Mouse (Mus musculus): ENCODE results near the gene Trem2. TPM values are rescaled to one million over a fixed set of nuclear protein-coding genes. Genes with fewer than 3 reads are reported as not detected.

Trem2 gene
- polyA plus RNA-seq, 1 experiment from 2014 or later, result 3.0 TPM

- H3K27ac ChIP-seq (ENCODE audit: low read length), result no peak overlapping the region
- no peak overlapping the region for H3K9ac ChIP-seq (ENCODE audit: low read depth, low read length)
- ATAC-seq (ENCODE audit: low read depth), result no peak
- no peaks in the 10 kb centered on the region for H3K27me3 ChIP-seq (ENCODE audit: control insufficient read depth, insufficient read depth, low read depth, low read length)
- H3K36me3 ChIP-seq (ENCODE audit: control insufficient read depth, insufficient read depth), result no peaks in the 10 kb centered on the region
- no peak overlapping the region for H3K4me2 ChIP-seq (ENCODE audit: low read depth, low read length)
- no peaks in the 10 kb centered on the region for H3K4me1 ChIP-seq (ENCODE audit: control insufficient read depth, low read depth, low read length)
- no peaks in the 10 kb centered on the region for H3K9me3 ChIP-seq (replicated peaks; ENCODE audit: control insufficient read depth, low read length)
- 74% methylated on average over 8 of the region's 8 CpGs for WGBS (ENCODE audit: insufficient replicate concordance)
- H3K4me3 ChIP-seq (ENCODE audit: low read depth, low read length), result no peak overlapping the region
These were observed 26.8 kb downstream of the Trem2 start for GRCm38 (mm10) chr17:48372987-48373386.

- Histone ChIP-seq H3K36me3 (ENCODE audit: control insufficient read depth, insufficient read depth) (no peaks in the 10 kb centered on the region), H3K4me1 (ENCODE audit: control insufficient read depth, low read depth, low read length) (no peaks in the 10 kb centered on the region), H3K27ac (ENCODE audit: low read length) (no peak overlapping the region), H3K9ac (ENCODE audit: low read depth, low read length) (no peak overlapping the region), H3K27me3 (ENCODE audit: control insufficient read depth, insufficient read depth, low read depth, low read length) (no peaks in the 10 kb centered on the region), H3K4me2 (ENCODE audit: low read depth, low read length) (no peak overlapping the region), H3K4me3 (ENCODE audit: low read depth, low read length) (no peak overlapping the region), H3K9me3 (replicated peaks; ENCODE audit: control insufficient read depth, low read length) (no peaks in the 10 kb centered on the region)
- ATAC-seq (ENCODE audit: low read depth), result no peak
- 71% methylated on average over 1 of the region's 1 CpGs for WGBS (ENCODE audit: insufficient replicate concordance)
These were observed 29.9 kb downstream of the Trem2 start for GRCm38 (mm10) chr17:48376102-48376501.

GRCm38 (mm10) chr17:48379050-48379449 is 32.8 kb downstream of the Trem2 start:
- H3K9ac ChIP-seq (ENCODE audit: low read depth, low read length), result no peak overlapping the region
- H3K27ac ChIP-seq (ENCODE audit: low read length), result no peak overlapping the region
- H3K4me3 ChIP-seq (ENCODE audit: low read depth, low read length), result no peak overlapping the region
- no peak overlapping the region for H3K4me2 ChIP-seq (ENCODE audit: low read depth, low read length)
- ATAC-seq (ENCODE audit: low read depth), result no peak
- H3K36me3 ChIP-seq (ENCODE audit: control insufficient read depth, insufficient read depth), result no peaks in the 10 kb centered on the region
- no peaks in the 10 kb centered on the region for H3K4me1 ChIP-seq (ENCODE audit: control insufficient read depth, low read depth, low read length)
- H3K9me3 ChIP-seq (replicated peaks; ENCODE audit: control insufficient read depth, low read length), result no peaks in the 10 kb centered on the region
- H3K27me3 ChIP-seq (ENCODE audit: control insufficient read depth, insufficient read depth, low read depth, low read length), result no peaks in the 10 kb centered on the region

GRCm38 (mm10) chr17:48385786-48386461 is 39.7 kb downstream of the Trem2 start:
- Histone ChIP-seq H3K27ac (ENCODE audit: low read length) (no peak overlapping the region), H3K36me3 (ENCODE audit: control insufficient read depth, insufficient read depth) (peaks cover 45% of the 10 kb centered on the region), H3K4me3 (ENCODE audit: low read depth, low read length) (no peak overlapping the region), H3K9ac (ENCODE audit: low read depth, low read length) (no peak overlapping the region), H3K4me1 (ENCODE audit: control insufficient read depth, low read depth, low read length) (no peaks in the 10 kb centered on the region; the same call in 1 of the 2 replicates), H3K9me3 (replicated peaks; ENCODE audit: control insufficient read depth, low read length) (no peaks in the 10 kb centered on the region), H3K27me3 (ENCODE audit: control insufficient read depth, insufficient read depth, low read depth, low read length) (no peaks in the 10 kb centered on the region), H3K4me2 (ENCODE audit: low read depth, low read length) (no peak overlapping the region)
- WGBS (ENCODE audit: insufficient replicate concordance), result 22% methylated on average over 2 of the region's 2 CpGs
- ATAC-seq (ENCODE audit: low read depth), result no peak

- no peak overlapping the region for H3K4me3 ChIP-seq (ENCODE audit: low read depth, low read length)
- no peaks in the 10 kb centered on the region; the same call in 1 of the 2 replicates for H3K4me1 ChIP-seq (ENCODE audit: control insufficient read depth, low read depth, low read length)
- H3K27me3 ChIP-seq (ENCODE audit: control insufficient read depth, insufficient read depth, low read depth, low read length), result no peaks in the 10 kb centered on the region
- peaks cover 73% of the 10 kb centered on the region for H3K36me3 ChIP-seq (ENCODE audit: control insufficient read depth, insufficient read depth)
- no peak overlapping the region for H3K4me2 ChIP-seq (ENCODE audit: low read depth, low read length)
- H3K27ac ChIP-seq (ENCODE audit: low read length), result no peak overlapping the region
- ATAC-seq (ENCODE audit: low read depth), result no peak
- no peak overlapping the region for H3K9ac ChIP-seq (ENCODE audit: low read depth, low read length)
- WGBS (ENCODE audit: insufficient replicate concordance), result 70% methylated on average over 2 of the region's 2 CpGs
- H3K9me3 ChIP-seq (replicated peaks; ENCODE audit: control insufficient read depth, low read length), result no peaks in the 10 kb centered on the region
These were observed 42.5 kb downstream of the Trem2 start for GRCm38 (mm10) chr17:48388666-48389065.

- Histone ChIP-seq H3K4me2 (ENCODE audit: low read depth, low read length) (no peak overlapping the region), H3K36me3 (ENCODE audit: control insufficient read depth, insufficient read depth) (peaks cover 80% of the 10 kb centered on the region), H3K9ac (ENCODE audit: low read depth, low read length) (no peak overlapping the region), H3K27me3 (ENCODE audit: control insufficient read depth, insufficient read depth, low read depth, low read length) (no peaks in the 10 kb centered on the region), H3K4me1 (ENCODE audit: control insufficient read depth, low read depth, low read length) (no peaks in the 10 kb centered on the region; the same call in 1 of the 2 replicates), H3K9me3 (replicated peaks; ENCODE audit: control insufficient read depth, low read length) (no peaks in the 10 kb centered on the region), H3K27ac (ENCODE audit: low read length) (no peak overlapping the region), H3K4me3 (ENCODE audit: low read depth, low read length) (no peak overlapping the region)
- no peak for ATAC-seq (ENCODE audit: low read depth)
- 55% methylated on average over 5 of the region's 5 CpGs for WGBS (ENCODE audit: insufficient replicate concordance)
These were observed 43.2 kb downstream of the Trem2 start for GRCm38 (mm10) chr17:48389442-48389841.

GRCm38 (mm10) chr17:48391446-48391845 is 45.2 kb downstream of the Trem2 start:
- Histone ChIP-seq H3K9me3 (replicated peaks; ENCODE audit: control insufficient read depth, low read length) (no peaks in the 10 kb centered on the region), H3K27me3 (ENCODE audit: control insufficient read depth, insufficient read depth, low read depth, low read length) (no peaks in the 10 kb centered on the region), H3K36me3 (ENCODE audit: control insufficient read depth, insufficient read depth) (peaks cover 89% of the 10 kb centered on the region), H3K4me1 (ENCODE audit: control insufficient read depth, low read depth, low read length) (no peaks in the 10 kb centered on the region), H3K4me2 (ENCODE audit: low read depth, low read length) (no peak overlapping the region), H3K27ac (ENCODE audit: low read length) (no peak overlapping the region), H3K9ac (ENCODE audit: low read depth, low read length) (no peak overlapping the region), H3K4me3 (ENCODE audit: low read depth, low read length) (no peak overlapping the region)
- WGBS (ENCODE audit: insufficient replicate concordance), result 92% methylated on average over 5 of the region's 5 CpGs
- no peak for ATAC-seq (ENCODE audit: low read depth)

- no peak for ATAC-seq (ENCODE audit: low read depth)
- no peak overlapping the region for H3K9ac ChIP-seq (ENCODE audit: low read depth, low read length)
- H3K4me1 ChIP-seq (ENCODE audit: control insufficient read depth, low read depth, low read length), result no peaks in the 10 kb centered on the region
- no peak overlapping the region for H3K4me2 ChIP-seq (ENCODE audit: low read depth, low read length)
- no peak overlapping the region for H3K27ac ChIP-seq (ENCODE audit: low read length)
- H3K4me3 ChIP-seq (ENCODE audit: low read depth, low read length), result no peak overlapping the region
- H3K9me3 ChIP-seq (replicated peaks; ENCODE audit: control insufficient read depth, low read length), result no peaks in the 10 kb centered on the region
- peaks cover 83% of the 10 kb centered on the region for H3K36me3 ChIP-seq (ENCODE audit: control insufficient read depth, insufficient read depth)
- 86% methylated on average over 3 of the region's 3 CpGs for WGBS (ENCODE audit: insufficient replicate concordance)
- no peaks in the 10 kb centered on the region for H3K27me3 ChIP-seq (ENCODE audit: control insufficient read depth, insufficient read depth, low read depth, low read length)
These were observed 46.4 kb downstream of the Trem2 start for GRCm38 (mm10) chr17:48392616-48393015.

GRCm38 (mm10) chr17:48401710-48402109 is 55.5 kb downstream of the Trem2 start:
- Histone ChIP-seq H3K4me1 (ENCODE audit: control insufficient read depth, low read depth, low read length) (peaks cover 22% of the 10 kb centered on the region), H3K27ac (ENCODE audit: low read length) (no peak overlapping the region), H3K4me3 (ENCODE audit: low read depth, low read length) (no peak overlapping the region), H3K9ac (ENCODE audit: low read depth, low read length) (no peak overlapping the region), H3K27me3 (ENCODE audit: control insufficient read depth, insufficient read depth, low read depth, low read length) (no peaks in the 10 kb centered on the region), H3K9me3 (replicated peaks; ENCODE audit: control insufficient read depth, low read length) (no peaks in the 10 kb centered on the region), H3K36me3 (ENCODE audit: control insufficient read depth, insufficient read depth) (peaks cover 26% of the 10 kb centered on the region), H3K4me2 (ENCODE audit: low read depth, low read length) (no peak overlapping the region)
- no peak for ATAC-seq (ENCODE audit: low read depth)
- WGBS (ENCODE audit: insufficient replicate concordance), result 78% methylated on average over 4 of the region's 4 CpGs
